Mouse (Mus musculus) liver (tissue): ENCODE data around the gene Tial1.

Experiments used
- DNase-seq: peaks from one replicate; pipeline ENCODE4 v3.0.0-alpha.2; 2020; ENCODE audit warnings: mixed read lengths

The Tial1 gene

DNA sequence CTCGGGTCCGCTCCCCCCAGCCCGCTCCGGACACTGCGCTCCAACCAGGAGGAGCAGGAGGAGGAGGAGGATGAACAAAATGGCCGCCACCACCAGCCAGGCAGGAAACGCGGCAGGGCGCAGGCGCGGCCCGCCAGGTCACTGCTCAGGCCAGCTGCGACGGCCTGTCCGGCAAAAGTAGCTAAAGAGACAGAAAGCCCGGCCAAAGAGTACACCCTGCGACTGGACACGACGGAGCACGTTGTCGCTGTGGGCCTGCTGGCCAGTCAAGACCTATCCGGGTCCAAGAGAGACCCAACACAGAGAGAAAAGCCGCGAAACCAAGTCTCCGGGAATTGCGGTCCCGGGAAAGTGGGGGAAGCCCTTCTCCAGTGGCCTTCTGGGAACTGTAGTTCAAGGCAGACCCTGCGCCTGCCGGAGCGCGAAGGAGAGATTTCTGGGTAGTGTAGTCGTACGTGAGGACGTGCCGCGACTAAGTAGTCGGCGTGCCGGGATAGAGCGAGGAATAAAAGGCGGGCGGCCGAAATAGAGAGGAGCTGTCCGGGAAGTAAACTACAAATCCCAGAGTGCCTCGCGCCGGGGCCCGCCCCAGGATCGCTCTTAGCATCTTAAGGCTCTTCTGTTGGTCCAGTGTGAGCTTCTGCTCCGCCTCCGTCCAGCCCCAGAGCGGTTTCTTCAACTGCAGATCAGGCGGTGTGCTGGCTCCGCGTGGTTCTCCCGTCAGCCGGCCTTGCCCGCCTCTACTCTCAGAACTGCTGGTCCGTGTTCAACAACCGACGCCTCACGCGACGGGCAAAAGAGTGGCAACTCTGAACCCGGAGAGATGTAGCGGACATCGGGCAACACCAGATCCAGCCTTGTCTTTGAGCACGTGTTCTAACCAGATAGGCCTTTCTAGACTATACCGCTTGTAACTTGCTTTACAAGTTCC lies at the start of gene Tial1:
Gene Tial1, minus strand, starts transcription at position 433 of the 931 bp plus-strand sequence.
- DNase-seq, result peak; percentile 97

DNA sequence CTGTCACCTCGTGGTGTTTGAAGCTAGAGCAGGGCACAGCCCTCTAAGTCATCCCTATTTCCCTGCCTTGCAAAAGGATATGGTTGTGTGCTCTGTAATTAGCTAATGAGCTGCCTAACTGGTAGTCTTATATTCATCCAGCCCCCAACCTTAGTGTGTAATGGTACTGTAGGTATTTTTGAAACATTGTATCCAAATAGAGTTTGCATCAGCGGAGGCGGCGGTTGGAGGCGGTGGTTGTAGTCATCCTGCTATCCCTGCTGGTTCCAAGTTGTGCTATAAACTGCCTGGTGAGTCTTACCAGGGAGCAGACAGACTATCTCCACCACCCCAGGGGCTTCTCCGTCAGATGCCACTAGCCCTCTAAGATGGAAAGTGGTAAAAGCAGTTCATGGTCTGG lies 42.6 kb upstream of the Tial1 start:
- DNase-seq, result no peak

DNA sequence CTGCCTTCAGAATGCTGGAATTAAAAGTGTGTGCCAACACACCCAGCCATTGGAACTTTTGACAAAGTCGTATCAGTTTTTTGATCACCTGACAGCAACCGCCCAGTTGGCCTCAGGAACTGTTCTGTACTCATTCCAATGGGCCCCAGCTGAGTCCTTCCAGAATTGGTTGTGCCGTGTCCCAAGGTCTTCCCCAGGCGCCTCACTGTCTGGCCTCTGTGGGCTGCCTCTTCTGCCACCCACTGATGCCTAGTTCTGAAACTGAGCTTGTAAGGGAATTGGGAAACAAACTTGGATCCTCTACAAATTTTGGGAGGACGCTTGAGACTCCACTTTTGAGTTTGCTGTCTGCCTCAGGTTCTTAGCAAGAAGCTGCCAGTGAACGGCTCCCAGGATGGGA lies 38.3 kb upstream of the Tial1 start:
- DNase-seq, result no peak

DNA sequence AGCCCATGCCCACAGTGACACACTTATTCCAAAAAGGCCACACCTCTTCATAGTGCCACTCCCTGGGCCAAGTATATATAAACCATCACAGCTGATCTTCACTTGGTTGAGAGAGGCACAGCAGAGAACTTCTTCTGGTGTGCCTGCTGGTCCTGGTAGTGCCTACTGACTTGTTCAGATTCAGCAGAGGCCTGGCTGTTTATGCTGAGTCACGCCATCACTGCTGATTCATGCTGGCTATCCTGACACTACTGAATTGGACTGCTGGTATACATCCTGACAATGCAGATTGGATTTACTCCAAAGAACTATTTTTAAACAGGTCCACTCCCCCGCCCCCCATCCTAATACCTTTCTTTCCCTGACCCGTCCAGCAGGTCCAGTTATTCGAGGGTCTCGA lies 33.0 kb upstream of the Tial1 start:
- DNase-seq, result peak; percentile 78

DNA sequence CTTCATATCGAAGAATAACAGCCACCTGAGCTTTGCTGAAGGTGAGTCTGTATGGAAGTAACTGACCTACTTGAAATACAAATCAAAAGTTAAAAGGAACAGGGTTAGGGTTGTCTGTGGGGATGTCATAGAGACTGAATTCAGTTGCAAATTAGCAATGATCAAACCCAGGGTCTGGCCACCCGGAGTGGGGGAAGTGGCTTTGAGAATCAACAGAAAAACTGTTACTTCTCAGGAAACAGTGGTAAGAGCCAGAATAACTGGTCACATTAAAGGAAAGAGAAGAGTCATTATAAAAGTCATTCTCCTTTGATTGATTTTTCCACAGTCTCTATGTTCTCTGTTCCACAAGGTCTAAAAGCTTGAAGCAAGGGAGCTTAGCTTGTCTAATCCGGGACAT lies 27.5 kb upstream of the Tial1 start:
- DNase-seq, result no peak

DNA sequence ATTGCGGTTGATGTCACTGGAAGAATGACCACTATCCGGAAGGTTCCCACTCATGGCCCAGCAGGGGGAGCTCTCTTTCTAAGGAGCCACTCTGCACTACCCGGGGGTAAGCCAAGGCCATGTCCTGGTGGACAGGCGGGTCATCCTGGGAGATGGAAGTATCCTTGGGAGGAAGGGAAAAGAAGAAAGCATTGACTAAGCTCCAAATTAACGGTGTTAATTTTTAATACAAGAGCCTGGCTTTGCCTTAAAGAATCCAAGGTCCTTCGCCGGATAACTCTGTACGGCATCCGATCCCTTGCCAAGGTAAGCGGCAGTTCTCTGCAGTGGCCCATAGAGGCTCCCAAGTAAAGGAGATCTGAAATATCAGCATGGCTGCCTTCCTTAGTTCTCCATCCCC lies 12.8 kb upstream of the Tial1 start:
- DNase-seq, result peak; percentile 60

DNA sequence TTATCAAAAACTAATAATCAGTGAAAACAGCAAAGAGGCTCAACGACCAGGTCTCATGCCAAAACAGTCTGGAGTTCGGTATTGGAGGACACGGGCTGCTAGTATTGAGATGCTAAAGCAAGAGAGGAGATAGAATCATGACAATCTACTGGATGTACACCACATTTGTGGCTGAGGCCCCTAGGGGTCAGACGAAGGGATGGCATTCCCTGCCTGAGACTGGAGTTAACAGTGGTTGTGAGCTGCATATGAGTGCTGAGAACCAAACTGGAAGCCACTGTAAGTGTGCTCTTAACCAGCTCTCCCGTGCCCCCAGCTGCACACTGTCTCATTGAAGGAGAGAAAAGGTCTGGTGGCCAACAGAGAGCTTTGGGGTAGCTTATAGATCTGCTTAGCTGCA lies 889 bp upstream of the Tial1 start:
- DNase-seq, result peak; percentile 22

DNA sequence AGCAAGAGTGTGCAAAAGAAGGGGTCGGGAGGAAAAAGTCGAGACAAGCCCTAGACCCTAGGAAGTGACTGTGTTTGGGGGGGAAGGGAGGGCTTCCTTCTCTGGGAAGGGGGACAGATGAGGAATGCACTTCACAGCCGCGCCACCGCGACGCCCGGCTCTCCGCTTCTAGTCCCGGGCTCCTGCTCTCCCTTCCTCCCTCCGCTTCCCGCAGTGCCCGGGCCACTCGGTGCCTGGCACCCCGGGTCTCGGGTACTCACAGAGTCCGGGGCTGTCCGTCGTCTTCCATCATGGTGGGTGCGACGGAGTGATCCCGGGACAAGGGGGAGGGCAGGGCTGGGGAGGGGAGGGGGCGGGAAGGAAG lies 670 bp downstream of the Tial1 start:
- DNase-seq, result no peak

DNA sequence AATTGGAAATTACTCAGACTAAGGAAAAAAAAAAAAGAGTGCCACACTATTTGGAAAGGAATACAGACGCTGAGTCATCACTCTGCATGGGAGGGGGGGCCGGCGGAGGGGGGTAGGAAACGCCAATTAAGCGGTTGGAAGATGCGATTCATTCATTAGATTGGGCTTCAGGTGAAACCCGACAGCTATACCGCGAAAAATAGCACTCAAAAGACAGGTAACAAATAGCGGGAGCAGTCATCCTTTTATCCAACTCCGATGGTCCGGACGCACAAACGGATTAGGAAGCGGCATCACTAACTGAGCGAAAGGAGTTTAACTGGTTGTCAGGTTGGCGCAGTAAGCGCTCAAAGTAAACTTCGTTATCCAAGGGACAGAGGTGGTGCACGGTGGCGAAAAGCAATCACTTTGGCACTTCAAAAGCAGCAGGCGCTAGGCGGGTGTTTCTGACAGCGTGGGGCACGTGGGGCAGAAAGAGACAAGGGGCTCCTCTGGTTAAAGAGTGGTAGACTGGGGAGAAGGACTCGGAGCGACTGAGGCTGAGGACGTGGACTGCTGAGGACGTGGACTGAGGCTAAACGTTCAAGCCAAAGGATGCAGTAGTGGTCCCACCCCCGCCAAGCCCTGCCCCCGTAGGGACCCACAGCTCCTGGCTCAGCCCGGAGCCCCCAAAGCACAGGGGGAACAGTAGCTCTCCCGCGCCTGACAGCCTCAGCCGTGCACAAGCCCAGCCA lies 1.2 kb downstream of the Tial1 start:
- DNase-seq, result peak; percentile 78

DNA sequence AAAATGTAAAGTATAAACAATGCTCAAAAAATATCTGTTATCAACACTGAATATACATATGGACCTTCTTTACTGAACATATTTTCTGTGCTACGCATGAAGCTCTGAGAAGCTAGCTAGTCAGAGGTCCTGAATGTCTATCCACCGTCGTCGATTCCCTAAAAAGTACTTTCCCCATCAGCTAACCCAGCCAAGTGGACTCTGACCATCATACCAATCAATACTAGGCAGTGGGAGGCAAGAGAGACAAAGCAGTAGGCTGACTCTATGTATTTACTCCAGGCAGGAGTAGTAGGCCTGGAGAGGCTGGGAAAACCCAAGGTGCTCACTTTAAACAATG lies 1.8 kb downstream of the Tial1 start:
- no peak for DNase-seq

DNA sequence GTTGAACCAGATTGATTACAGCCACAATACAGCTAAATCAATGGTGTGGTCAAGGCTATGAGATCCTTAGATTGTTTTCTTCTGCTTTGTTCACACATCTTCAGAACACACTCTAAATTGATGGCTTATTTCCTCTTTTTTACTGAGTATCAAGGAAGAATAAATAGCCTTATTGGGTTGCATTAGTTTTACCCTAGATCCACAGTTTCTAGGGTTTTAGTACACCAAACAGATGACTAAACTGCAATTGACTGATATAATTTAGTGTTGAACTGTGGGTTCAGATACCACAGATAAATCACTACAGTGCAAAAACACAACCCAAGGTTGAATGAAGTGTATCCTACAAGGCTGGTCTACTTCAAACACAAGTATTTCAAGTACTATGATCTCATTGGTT lies 3.5 kb downstream of the Tial1 start:
- DNase-seq, result no peak

DNA sequence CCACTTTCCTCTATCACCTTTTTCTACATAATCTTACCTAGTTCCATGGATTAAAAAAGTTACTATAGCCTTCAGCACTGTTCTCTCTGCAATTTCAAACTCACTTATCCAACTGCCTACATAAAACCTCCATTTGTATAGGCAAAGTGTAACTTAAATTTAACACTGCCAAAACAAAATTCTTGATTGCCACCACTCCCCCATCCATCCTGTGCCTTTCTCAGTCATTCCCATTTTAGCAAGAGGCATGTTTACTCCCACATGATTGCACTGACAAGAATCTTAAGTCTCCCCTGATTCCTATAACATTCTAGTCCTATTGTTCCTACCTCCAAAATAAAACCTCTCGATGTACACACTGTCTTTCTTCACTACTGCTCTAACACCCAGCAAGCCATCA lies 8.8 kb downstream of the Tial1 start:
- no peak for DNase-seq

DNA sequence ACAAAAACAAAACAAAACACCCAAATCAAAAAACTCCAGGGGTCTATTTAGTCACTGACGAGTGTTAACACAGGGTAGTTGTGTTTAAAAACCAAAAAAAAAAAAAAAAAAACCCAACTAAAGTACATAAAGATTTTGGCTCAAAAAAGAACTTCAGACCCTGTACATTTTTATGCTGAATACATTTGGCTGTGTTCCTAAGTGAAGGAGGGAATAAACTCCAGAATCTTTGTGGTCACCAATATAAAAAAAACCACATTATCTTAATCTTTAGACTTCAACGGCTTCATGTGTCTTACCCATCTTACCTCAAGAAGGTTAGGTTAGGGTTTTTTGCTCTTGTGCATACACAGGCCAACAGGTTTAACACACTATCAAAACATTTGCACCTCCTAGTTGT lies 20.9 kb downstream of the Tial1 start:
- no peak for DNase-seq

DNA sequence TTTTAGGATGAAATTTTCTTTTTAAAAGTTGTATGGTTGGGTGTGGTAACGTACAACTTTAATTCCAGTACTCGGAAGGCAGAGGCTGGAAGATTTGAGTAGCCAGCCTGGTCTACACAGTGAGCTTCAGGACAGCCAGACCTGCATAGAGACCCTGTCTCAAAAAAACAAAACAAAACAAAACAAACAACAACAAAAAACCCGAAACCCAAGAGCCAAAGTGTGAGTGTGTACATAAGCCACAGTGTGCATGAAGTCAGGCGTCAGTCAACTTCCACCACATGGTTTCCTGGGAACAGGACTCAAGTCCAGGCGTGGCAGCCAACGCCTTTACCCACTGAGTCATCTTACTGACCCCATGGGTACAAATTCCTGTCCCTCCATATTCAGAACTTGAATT lies 22.3 kb downstream of the Tial1 start:
- DNase-seq, result no peak

DNA sequence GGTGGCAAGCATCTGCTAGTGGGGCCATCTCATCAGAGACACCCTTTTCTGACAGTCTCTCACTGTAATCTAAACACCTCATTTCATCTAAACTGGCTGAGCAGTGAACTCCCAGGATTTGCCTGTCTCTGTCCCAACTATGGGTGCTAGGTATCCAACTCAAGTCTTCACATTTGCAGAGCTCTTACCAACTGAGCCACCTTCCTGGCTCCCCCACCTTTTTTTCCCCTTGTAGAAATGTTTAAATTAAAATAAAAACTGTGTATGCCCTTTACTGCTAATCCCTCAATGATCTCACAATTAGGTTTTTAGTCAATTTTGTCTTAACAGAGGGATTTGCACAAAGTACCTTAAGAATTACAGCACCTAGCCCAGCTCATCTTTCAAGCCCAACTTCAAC lies 23.4 kb downstream of the Tial1 start:
- DNase-seq, result no peak

DNA sequence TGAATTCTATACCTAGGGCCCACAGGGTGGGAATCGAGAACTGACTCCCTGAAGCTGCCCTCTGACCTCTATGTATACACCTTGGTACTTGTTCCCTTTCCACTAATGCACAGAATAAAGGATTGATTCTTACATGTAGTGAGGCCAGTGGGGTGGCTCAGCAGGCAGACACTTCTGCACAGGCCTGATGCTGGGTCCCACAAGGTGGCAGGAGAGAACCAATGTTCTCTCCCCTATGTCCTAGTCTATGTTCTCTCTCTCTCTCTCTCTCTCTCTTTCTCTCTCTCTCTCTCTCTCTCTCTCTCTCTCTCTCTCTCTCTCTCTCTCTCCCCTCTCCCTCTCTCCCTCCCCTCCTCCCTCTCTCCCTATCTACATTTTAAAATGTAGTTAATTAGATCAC lies 28.3 kb downstream of the Tial1 start:
- DNase-seq, result no peak

DNA sequence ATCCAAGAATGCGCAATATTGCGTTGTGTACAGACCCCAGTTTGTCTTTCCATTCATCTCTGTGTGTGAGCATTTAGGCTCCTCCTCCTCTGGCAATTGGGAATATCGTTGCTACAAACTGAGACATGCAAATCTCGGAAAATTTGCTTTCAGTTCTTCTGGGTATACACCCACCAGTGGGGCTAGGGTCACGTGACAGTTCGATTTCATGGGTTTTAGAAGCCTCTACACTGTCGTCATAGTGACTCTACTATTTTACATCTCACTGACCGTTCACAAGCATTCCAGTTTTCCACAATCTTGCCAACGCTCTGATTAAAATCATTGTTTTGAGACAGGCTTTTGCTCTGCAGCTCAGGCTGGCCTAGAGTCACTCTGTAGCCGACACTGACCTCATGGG lies 28.9 kb downstream of the Tial1 start:
- no peak for DNase-seq

DNA sequence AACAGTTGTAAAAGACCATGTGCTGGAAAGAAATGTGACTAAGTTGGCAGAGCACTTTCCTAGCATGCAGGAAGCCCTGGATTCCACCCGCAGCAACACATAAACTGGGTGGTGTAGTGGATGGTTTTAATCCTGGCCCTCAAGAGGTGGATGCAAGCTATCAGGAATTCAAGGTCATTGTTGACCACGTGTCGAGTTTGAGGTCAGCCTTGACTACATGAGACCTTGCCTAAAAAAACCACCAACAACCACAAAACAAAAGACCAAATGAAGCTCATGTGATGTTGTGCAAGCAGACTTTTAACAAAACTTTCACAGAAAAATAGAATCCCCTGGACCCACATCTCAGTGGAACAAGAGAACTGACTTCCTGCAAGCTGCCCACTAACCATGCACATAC lies 39.0 kb downstream of the Tial1 start:
- no peak for DNase-seq

DNA sequence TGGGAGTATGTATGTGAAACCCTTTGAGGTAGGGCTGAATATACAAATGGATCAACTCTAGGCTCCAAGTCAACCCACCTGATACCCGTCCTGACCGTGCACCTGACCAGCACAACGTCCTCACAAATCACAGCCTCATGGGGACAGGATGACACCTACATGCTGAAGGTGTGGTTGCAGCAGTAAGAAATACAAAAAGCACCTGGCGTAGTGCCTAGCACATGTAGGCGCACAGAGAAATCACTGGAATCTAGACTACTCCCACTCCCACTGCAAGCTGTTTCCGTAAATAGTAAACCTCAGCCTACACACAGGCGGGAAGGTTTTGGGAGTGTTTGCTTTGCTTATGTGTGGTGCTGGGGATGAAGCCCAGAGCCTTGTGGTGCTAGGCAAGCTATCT lies 39.8 kb downstream of the Tial1 start:
- DNase-seq, result no peak

DNA sequence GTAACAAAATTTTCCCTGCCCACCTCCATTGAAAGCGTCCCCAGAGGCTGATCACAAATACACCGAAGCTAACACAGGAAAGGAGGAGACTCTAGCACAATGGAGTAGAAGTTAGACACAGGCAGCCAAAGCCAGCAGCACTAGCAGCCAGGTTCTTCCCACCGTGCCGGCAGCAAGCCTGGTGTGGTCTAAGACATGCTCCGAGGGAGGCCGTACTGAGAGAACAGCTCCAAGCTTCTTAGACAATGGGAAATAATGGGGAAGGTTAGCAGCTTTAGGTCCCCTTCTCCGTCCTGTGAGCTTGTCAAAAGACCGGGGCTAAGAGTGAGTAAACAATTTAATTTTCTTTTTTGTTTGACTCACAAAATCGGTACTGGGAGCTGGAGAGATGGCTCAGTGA lies 41.8 kb downstream of the Tial1 start:
- DNase-seq, result no peak

DNA sequence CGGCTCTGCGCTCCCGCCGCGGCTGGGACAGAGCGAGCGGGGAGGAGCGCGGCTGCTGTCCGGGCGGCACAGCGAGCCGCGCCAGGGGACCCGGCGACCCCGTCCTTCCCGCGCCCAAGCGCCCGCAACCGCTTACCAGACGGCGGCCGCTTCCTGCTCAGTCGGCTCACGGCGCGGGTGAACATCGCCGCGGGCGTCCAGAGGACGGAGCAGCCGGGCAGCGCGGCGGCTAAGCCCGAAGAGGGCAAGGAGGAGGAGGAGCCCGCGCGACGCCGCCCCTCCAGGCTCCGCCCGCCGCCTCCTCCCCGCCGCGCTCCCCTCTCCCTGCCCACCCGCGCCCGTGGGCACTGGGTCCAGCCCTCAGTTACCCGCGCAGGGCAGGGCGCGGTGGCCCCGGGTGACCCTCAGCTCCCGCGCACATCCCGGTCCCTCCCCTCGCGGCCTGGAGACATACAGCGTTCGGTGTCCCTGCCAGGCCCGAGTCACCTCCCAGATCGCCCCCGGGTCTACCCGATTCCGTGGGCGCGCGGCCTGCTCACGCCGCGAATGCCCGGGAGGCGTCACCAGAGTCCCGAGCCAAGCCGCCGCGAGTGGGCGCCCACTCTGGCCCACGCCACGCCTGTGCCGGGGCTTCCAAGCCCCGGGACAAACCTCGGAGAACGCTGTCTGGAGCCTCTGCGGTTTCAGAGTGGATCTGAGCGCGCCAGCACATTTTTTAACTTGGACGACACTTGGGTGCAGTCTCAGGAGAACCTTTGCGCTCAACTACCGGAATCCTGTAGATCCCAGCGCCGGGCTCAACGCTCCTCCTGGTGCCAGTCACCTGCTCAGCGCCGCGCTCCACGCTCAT lies 43.4 kb downstream of the Tial1 start, which contains the start of gene Rgs10:
Gene Rgs10, minus strand, starts transcription at position 829 of the 850 bp plus-strand sequence.
- peak; percentile 79 for DNase-seq

DNA sequence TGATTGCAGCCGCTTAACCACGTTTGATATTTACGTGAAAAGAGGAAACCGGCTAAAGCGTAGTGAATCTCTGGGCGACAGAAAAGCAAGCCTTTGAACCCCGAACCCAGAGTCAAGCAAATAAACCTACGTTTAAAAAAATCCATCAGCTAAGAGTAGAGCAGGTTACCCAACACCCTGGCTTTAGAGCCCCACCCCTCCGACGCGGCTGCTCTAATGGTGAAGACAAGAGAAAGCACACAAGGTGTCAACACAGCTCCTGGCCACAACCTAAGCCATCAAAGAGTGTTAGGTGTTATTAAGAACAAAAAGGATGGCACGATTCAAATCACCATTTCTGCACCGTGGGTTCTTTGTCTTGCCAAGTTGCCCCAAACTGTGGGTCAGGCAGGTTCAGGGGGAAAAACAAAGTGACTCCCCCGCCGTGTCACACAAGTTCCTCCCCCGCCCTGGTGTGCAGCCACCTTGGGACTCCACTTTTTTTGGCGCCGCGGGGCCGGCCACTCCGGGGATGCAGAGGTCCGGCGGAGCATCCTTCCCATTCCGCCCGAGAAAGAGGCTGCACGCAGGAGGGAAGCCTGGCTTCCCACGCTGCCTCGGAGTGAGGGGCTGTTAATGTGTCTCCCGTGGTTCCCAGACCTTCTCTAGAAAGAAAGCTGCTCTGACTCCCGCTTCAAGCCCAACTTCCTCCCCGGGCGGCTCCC lies 44.1 kb downstream of the Tial1 start:
- DNase-seq, result peak; percentile 63

DNA sequence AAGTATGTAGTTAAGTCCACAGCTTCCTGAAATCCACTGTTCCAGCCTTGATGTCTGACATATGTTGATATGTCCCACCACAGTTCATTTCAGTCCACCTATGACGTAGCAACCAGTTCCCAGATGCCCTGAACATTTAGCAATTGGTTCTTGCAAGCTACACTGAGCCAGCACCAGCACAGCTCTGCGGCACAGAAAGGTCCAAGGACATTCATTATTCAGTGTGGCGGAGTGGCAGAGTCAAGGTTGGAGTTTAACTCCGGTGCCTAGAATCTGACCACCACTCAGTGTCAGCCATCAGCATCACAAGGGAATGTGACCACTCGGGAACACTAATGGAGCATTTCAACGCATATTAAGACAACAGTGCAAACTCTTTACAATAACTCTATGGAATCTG lies 44.9 kb downstream of the Tial1 start:
- DNase-seq, result no peak
